Mouse (Mus musculus) mammary gland, adult 2 months (tissue): Measurements from ENCODE around the gene Colq. TPM values are rescaled to one million over a fixed set of nuclear protein-coding genes. Genes with fewer than 3 reads are reported as not detected.

Experiments used
- polyA plus RNA-seq: library from polyadenylated mRNA; depleted of rRNA; stranded (reverse); fragments of >200 nt; gene quantifications from 2 replicates; pipeline ENCODE4 v1.2.3, GENCODE M21; 2012; ENCODE audit warnings: low replicate concordance; rRNA removed

Colq gene
- polyA plus RNA-seq: 6.4 and 7.5 TPM in 2 replicates

DNA sequence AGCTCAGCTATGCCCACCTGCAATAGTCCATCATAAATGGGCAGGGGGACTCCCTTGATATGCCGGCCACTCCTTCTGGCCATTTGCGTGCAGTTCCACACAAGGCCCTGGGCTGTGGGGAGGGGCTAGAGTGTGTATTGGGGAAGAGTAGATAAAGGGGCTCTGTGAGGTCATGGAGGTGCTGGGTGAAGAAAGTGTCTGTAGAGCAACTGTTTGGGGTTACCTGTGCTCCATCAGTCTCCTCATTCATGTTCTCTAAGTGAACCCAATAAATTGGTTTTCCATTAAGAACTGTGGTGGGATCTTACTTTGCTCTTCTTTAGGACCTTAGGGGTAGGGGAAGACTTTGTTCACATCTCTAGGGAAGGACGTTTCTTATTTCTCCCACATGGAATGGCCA, at the start of gene Colq:
Gene Colq (minus strand): TSS at position 101 of the 400 bp plus-strand sequence.

DNA sequence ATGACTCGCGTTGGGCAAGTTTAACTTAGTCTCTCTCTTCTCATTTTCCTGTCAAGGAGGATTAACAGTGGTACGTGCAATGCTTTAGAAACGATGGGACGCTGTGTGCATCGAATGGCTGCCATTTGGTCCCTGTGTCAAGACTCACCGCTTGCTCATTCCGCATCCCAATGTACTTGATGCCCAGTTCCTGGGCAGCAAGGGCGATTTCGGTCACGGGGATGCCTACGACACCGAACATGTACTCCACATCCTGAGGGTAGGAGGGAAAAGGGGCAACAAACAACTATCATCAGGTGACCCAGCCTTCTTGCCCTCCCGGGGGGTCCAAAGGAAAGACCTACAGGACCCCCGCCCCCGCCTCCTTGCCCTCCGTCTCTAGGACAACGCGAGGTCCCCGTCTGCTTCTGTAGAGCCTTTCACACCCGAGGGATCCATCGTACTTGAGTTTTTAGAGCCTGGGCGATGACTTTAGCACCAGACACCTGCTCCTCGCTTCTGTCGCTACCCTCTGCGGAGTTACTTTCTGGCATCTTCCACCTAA, 49.3 kb upstream of the Colq start, which contains the start of gene Gm49387:
Gene Gm49387 (minus strand): TSS at position 533 of the 544 bp plus-strand sequence.

DNA sequence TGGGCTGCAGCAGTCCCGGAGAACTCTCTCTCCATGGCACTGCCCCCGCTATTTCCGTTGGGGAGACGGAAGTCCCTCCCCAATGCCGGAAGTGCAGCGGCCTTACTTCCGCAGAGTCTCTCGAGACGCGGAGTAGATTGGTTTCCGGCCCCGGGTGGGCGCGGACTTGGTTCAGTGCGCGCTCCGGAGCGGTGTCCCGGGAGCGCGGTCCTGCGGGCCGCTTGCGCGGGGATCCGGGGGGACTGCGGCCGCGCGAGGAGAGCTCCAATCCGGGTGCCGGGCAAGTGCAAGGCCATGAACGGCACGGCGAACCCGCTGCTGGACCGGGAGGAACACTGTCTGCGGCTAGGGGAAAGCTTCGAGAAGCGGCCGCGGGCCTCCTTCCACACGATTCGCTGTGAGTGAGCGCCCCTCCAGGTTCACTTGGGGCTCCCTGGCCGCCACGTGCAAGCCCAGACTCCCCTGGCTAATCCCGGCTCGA, 96.1 kb downstream of the Colq start, which contains the start of gene Mettl6:
Gene Mettl6 (minus strand): TSS at position 66 of the 481 bp plus-strand sequence.

DNA sequence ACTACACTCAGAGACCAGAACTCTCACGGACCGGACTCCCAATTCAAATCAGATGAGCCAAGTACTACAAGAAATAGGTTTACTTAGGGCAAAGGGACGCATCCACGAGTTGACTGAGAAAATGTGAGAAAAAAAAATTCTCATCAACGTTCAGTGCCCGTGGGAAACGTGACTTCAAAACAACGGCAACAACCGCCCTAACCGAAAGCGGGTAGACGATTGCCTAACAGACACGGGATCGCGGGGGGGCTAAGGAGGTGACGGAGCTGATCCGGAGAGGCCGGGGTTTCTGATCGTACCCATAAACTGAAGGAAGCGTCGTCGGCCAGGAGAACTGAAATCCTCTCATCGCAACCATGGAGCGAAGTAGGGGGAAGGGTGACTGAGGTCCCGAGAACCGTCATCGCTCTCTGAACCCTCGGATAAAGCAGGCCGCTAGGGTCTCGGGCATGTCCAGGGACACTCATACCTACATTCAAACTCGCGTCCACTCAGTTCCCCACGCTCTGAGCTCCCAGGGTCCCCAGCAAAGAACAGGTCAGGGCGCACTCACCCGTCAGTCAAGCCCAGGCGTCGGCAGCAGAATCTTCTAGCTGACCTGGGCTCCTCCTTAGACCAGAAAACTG, 96.7 kb downstream of the Colq start, which contains the start of gene Eaf1:
Gene Eaf1 (plus strand): TSS at position 51 of the 626 bp plus-strand sequence.

Other genes starting within 250 kb of the Colq start
- 24.8 and 25.5 TPM in 2 replicates for gene Sh3bp5, start 155.3 kb downstream of the Colq start, polyA plus RNA-seq
- 20.5 and 47.8 TPM in 2 replicates for gene Eaf1, start 96.9 kb downstream of the Colq start, polyA plus RNA-seq
- 6.3 and 11.0 TPM in 2 replicates for gene Mettl6, start 96.3 kb downstream of the Colq start, polyA plus RNA-seq
- not detected in 2 replicates for gene Gm49387, start 49.5 kb upstream of the Colq start, polyA plus RNA-seq
- gene Btd, start 49.7 kb upstream of the Colq start, polyA plus RNA-seq: 47.2 and 75.6 TPM in 2 replicates
- gene Hacl1, start 49.9 kb upstream of the Colq start, polyA plus RNA-seq: 15.6 and 39.5 TPM in 2 replicates
- gene Ankrd28, start 239.3 kb upstream of the Colq start, polyA plus RNA-seq: 2.4 and 10.2 TPM in 2 replicates